Mouse (Mus musculus) liver, embryonic 11.5 days (tissue): ENCODE measurements at regions not wholly inside any gene's neighbourhood (a gene's known extent, or its start where the extent isn't known, plus 50 kb on each side); places are given as distances from the start of the nearest gene placed in this dataset.

ENCODE experiments used
- ATAC-seq: fragments of 200-750 bp; cut with Nextera tagmentation; replicated peaks from 2 replicates; pipeline ENCODE4 v1.8.0; 2017; ENCODE audit warnings: moderate number of reproducible peaks, mild to moderate bottlenecking, moderate TSS enrichment, moderate library complexity; ENCODE audit not compliant: low FRiP score
- DNase-seq: peaks from one replicate; pipeline ENCODE4 v3.0.0-alpha.2; 2017; ENCODE audit warnings: low spot score
- H3K27ac ChIP-seq: fragments of 300-500 bp; sonication (generic); 2 replicates; pipeline ENCODE4 v1.5.1; 2014; ENCODE audit warnings: mild to moderate bottlenecking, low read depth, low read length, control low read depth
- H3K27me3 ChIP-seq: fragments of 300-500 bp; sonication (generic); replicated peaks from 2 replicates; pipeline ENCODE4 v1.6.1; 2014; ENCODE audit warnings: low read length, mixed read lengths; ENCODE audit not compliant: control insufficient read depth, insufficient read depth
- H3K36me3 ChIP-seq: fragments of 300-500 bp; sonication (generic); 2 replicates; pipeline ENCODE4 v1.6.1; 2014; ENCODE audit warnings: mild to moderate bottlenecking, low read length, moderate library complexity, mixed read lengths; ENCODE audit not compliant: control insufficient read depth, insufficient read depth
- H3K4me1 ChIP-seq: fragments of 300-500 bp; sonication (generic); replicated peaks from 2 replicates; pipeline ENCODE4 v1.6.1; 2014; ENCODE audit warnings: low read length, mixed read lengths; ENCODE audit not compliant: control insufficient read depth, insufficient read depth
- H3K4me2 ChIP-seq: fragments of 300-500 bp; sonication (generic); 2 replicates; pipeline ENCODE4 v1.6.1; 2014; ENCODE audit warnings: mild to moderate bottlenecking, control low read depth, moderate library complexity
- H3K4me3 ChIP-seq: fragments of 300-500 bp; sonication (generic); 2 replicates; pipeline ENCODE4 v1.5.1; 2014; ENCODE audit warnings: low read depth, low read length, control low read depth
- H3K9ac ChIP-seq: fragments of 300-500 bp; sonication (generic); 2 replicates; pipeline ENCODE4 v1.6.1; 2014; ENCODE audit warnings: low read depth, low read length, control low read depth
- H3K9me3 ChIP-seq: fragments of 300-500 bp; sonication (generic); 2 replicates; pipeline ENCODE4 v1.6.1; 2016; ENCODE audit warnings: low read length, inconsistent platforms, mixed read lengths; ENCODE audit not compliant: control insufficient read depth
- WGBS: fragments of 180-500 bp; shearing (Covaris S2); extraction: QIAGEN DNeasy Blood & Tissue Kit; methylation state at CpG from one replicate; pipeline ENCODE4 v1.1.7; 2014; 5-methylcytosine and 5-hydroxymethylcytosine counted together

- DNase-seq (no peak), ATAC-seq (no peak)
- no peaks in the 10 kb centered on the region for H3K36me3 ChIP-seq
- H3K9me3 ChIP-seq, result no peaks in the 10 kb centered on the region
- no peak overlapping the region for H3K4me3 ChIP-seq
- 73% methylated on average over 2 of the region's 2 CpGs for WGBS
- H3K9ac ChIP-seq, result no peak overlapping the region
- no peak overlapping the region for H3K4me2 ChIP-seq
- no peaks in the 10 kb centered on the region for H3K4me1 ChIP-seq
- peaks cover 38% of the 10 kb centered on the region for H3K27me3 ChIP-seq
- no peak overlapping the region for H3K27ac ChIP-seq
These were observed 107.4 kb upstream of the Lhx5 start for GRCm38 (mm10) chr5:120324111-120324510.

DNA sequence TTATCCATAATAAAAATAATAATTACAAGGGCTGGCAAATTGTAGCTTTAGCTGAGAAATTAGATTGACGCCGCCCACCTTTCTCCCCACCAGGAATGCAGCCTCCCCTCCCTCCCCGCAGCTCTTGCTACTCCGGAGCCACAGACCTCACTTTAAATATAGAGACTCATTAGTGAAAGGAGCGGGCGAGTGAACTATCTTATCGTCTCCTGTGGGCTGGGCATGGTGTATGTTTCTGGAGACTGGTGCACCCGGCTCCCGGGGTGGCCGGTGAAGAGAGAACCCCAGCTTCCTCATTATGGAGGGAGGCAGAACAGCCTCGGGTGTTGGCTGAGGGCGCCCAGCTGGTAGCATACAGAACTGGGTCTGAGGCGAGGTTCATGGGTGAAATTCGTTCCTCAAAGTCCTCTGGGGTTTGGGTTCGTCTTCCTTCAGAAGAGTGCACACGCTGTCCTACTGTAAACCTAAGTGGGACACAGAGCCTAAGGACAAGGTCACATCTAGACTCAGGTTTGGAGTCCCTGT is 106.1 kb upstream of the Lhx5 start:
- 40% methylated on average over 16 of the region's 16 CpGs for WGBS
- Histone ChIP-seq H3K4me2 (no peak overlapping the region), H3K27ac (no peak overlapping the region), H3K9ac (no peak overlapping the region), H3K9me3 (no peaks in the 10 kb centered on the region), H3K27me3 (peaks cover 32% of the 10 kb centered on the region), H3K4me1 (no peaks in the 10 kb centered on the region), H3K4me3 (no peak overlapping the region), H3K36me3 (no peaks in the 10 kb centered on the region)
- no peak for DNase-seq
- ATAC-seq, result no peak

GRCm38 (mm10) chr5:120332030-120332429 is 99.5 kb upstream of the Lhx5 start:
- DNase-seq (no peak), ATAC-seq (no peak)
- H3K9ac ChIP-seq, result no peak overlapping the region
- 0 out of 2 replicates have a peak, but pooled peaks cover 3% of the 10 kb centered on the region for H3K27me3 ChIP-seq
- H3K4me1 ChIP-seq, result no peaks in the 10 kb centered on the region
- H3K36me3 ChIP-seq, result no peaks in the 10 kb centered on the region
- no peaks in the 10 kb centered on the region for H3K9me3 ChIP-seq
- H3K4me2 ChIP-seq, result no peak overlapping the region
- H3K4me3 ChIP-seq, result no peak overlapping the region
- H3K27ac ChIP-seq, result no peak overlapping the region
- WGBS, result 81% methylated on average over 14 of the region's 14 CpGs

- no peak for DNase-seq
- H3K36me3 ChIP-seq, result no peaks in the 10 kb centered on the region
- WGBS, result 79% methylated on average over 2 of the region's 2 CpGs
- ATAC-seq, result no peak
- no peak overlapping the region for H3K9ac ChIP-seq
- H3K4me1 ChIP-seq, result no peaks in the 10 kb centered on the region
- no peaks in the 10 kb centered on the region for H3K9me3 ChIP-seq
- H3K4me2 ChIP-seq, result no peak overlapping the region
- H3K4me3 ChIP-seq, result no peak overlapping the region
- H3K27ac ChIP-seq, result no peak overlapping the region
- 0 out of 2 replicates have a peak, but pooled peaks cover 4% of the 10 kb centered on the region for H3K27me3 ChIP-seq
These were observed 92.3 kb upstream of the Lhx5 start for GRCm38 (mm10) chr5:120339162-120339561.

DNA sequence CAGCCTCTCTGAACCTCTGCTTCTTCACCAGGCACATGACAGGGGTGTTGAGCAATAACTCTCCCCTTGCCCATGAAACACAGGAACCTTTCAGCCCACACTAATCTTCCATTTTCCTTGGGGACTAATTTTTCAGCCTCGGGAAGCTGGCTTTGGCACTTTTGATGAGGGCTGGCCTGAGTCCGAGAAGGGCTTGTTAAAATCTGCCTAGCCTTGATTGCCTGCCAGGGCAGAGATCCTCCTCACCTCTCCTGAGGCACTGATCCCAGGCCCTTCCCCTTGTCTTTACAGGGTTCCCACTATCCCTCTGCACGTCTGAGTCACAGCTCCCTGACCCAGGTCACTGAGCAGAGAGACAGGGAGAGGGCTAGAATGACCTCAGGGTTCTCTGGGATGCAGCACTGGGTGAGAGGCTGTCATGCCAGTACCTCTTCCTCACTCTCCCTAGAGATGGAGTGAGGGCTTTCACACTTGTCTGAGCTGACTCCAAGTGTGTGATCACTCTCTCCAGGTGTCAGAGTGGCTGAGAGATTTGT is 90.7 kb upstream of the Lhx5 start:
- H3K4me2 ChIP-seq, result no peak overlapping the region
- no peak overlapping the region for H3K27ac ChIP-seq
- DNase-seq, result no peak
- H3K9me3 ChIP-seq, result no peaks in the 10 kb centered on the region
- no peaks in the 10 kb centered on the region for H3K4me1 ChIP-seq
- H3K9ac ChIP-seq, result no peak overlapping the region
- no peaks in the 10 kb centered on the region for H3K36me3 ChIP-seq
- no peak for ATAC-seq
- 0 out of 2 replicates have a peak, but pooled peaks cover 4% of the 10 kb centered on the region for H3K27me3 ChIP-seq
- WGBS, result 35% methylated on average over 3 of the region's 3 CpGs
- no peak overlapping the region for H3K4me3 ChIP-seq

- H3K36me3 ChIP-seq, result no peaks in the 10 kb centered on the region
- no peak overlapping the region for H3K4me2 ChIP-seq
- no peak overlapping the region for H3K27ac ChIP-seq
- no peaks in the 10 kb centered on the region for H3K9me3 ChIP-seq
- ATAC-seq (no peak), DNase-seq (no peak)
- WGBS, result 73% methylated on average over 3 of the region's 3 CpGs
- H3K27me3 ChIP-seq, result peaks cover 2% of the 10 kb centered on the region
- no peak overlapping the region for H3K4me3 ChIP-seq
- no peak overlapping the region for H3K9ac ChIP-seq
- H3K4me1 ChIP-seq, result no peaks in the 10 kb centered on the region
These were observed 81.0 kb upstream of the Lhx5 start for GRCm38 (mm10) chr5:120350461-120350860.

DNA sequence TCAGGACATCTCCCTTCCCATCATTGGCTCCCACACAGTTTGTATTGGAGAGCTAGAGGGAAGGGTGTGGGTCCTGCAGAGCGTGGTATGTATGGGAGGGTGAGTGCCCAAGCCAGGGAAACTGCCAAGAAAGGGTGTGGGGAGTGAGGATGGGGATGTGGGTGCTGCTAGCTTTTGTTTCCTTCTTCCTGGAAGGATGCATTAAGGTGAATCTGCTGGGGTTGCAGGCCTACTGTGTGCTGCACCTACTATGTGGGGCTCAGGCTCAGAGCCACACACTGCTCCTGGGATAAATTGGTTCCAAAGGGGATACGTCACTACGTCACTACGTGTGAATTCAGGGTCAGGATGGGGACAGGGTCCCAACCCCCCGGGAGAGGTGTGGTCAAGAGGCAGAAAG is 79.7 kb upstream of the Lhx5 start:
- Histone ChIP-seq H3K4me3 (no peak overlapping the region), H3K9ac (no peak overlapping the region), H3K36me3 (no peaks in the 10 kb centered on the region), H3K4me1 (no peaks in the 10 kb centered on the region), H3K9me3 (no peaks in the 10 kb centered on the region), H3K4me2 (no peak overlapping the region), H3K27ac (no peak overlapping the region), H3K27me3 (peaks cover 2% of the 10 kb centered on the region)
- no peak for DNase-seq
- ATAC-seq, result no peak
- WGBS, result 43% methylated on average over 5 of the region's 5 CpGs

GRCm38 (mm10) chr5:120353657-120354056 is 77.8 kb upstream of the Lhx5 start:
- no peak overlapping the region for H3K4me3 ChIP-seq
- no peaks in the 10 kb centered on the region for H3K36me3 ChIP-seq
- H3K27me3 ChIP-seq, result peaks cover 14% of the 10 kb centered on the region
- no peak overlapping the region for H3K4me2 ChIP-seq
- H3K4me1 ChIP-seq, result no peaks in the 10 kb centered on the region
- ATAC-seq (no peak), DNase-seq (no peak)
- no peaks in the 10 kb centered on the region for H3K9me3 ChIP-seq
- no peak overlapping the region for H3K27ac ChIP-seq
- no peak overlapping the region for H3K9ac ChIP-seq
- WGBS, result 63% methylated on average over 5 of the region's 5 CpGs

DNA sequence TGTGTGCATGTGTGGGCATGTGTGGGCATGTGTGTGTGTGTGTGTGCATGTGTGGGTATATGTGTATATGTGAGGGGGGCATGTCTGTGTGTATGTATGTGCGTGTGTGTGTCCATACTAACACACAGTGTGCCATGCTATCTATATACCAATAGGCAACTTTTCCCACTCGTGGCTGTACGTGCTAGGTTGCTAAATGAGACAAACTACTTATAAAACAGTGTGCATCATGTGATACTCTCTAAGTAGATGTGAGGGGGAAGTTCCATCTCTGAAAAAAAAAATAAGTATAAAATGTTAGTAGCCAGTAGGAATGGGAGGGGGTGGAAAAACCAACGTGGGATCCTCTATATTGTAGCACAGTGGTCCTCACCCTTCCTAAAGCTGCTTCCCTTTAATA is 74.5 kb upstream of the Lhx5 start:
- no peaks in the 10 kb centered on the region for H3K36me3 ChIP-seq
- H3K27ac ChIP-seq, result no peak overlapping the region
- H3K27me3 ChIP-seq, result peaks cover 22% of the 10 kb centered on the region
- WGBS, result 73% methylated on average over 4 of the region's 4 CpGs
- no peak overlapping the region for H3K4me2 ChIP-seq
- H3K9ac ChIP-seq, result no peak overlapping the region
- H3K9me3 ChIP-seq, result no peaks in the 10 kb centered on the region
- ATAC-seq (no peak), DNase-seq (no peak)
- no peaks in the 10 kb centered on the region for H3K4me1 ChIP-seq
- no peak overlapping the region for H3K4me3 ChIP-seq
